Mouse (Mus musculus): ENCODE data around the gene Bmper.

GRCm38 (mm10) chr9:23264471-23264870 is 41.6 kb downstream of the Bmper start:
- TF ChIP-seq ELF1 (IDR thresholded peaks at IDR 0.05; ENCODE audit: low read depth, low read length) (no peak), EP300 (IDR thresholded peaks at IDR 0.05; ENCODE audit: low read length) (no peak), POLR2A (IDR thresholded peaks at IDR 0.05; ENCODE audit: low read depth, low read length) (no peak), CTCF (conservative IDR thresholded peaks at IDR 0.05 in 1 of 2, IDR thresholded peaks at IDR 0.05 in 1 of 2; ENCODE audit: low read depth in 2 of 2, low read length in 2 of 2) (no peak), CHD2 (IDR thresholded peaks at IDR 0.05; ENCODE audit: low read length) (no peak), NRF1 (IDR thresholded peaks at IDR 0.05; ENCODE audit: low read depth, low read length) (no peak), MXI1 (IDR thresholded peaks at IDR 0.05; ENCODE audit: low read depth, low read length) (no peak), TBP (conservative IDR thresholded peaks at IDR 0.05; ENCODE audit: low read depth, low read length) (no peak), MAX (IDR thresholded peaks at IDR 0.05; ENCODE audit: low read length) (no peak), E2F4 (IDR thresholded peaks at IDR 0.05; ENCODE audit: insufficient replicate concordance, low read depth, low read length) (no peak), CHD1 (IDR thresholded peaks at IDR 0.05; ENCODE audit: low read depth, low read length) (no peak)
